ENCODE assay signal across 29 mouse cellular contexts in genomic region chr1:135379048-135379447, GRCm38 (mm10). TPM values are rescaled to one million over a fixed set of nuclear protein-coding genes. Genes with fewer than 3 reads are reported as not detected.
DNase-seq lines count a peak whose midpoint lies in the region; ATAC-seq and TF ChIP-seq lines count a peak whose summit lies in the region.
"Had no signal": no experiment of that assay in that cellular context is flagged by ENCODE, and none has a peak within 500 bp of the region (broad histone marks: within the 10 kb centered on the region; RNA-seq: fewer than 3 reads in every experiment).

No protein-coding gene starts in this region.

- H3K4me3 ChIP-seq in heart, embryonic 10.5 days, result no peak overlapping the region
- H3K4me3 ChIP-seq in heart, postnatal 0 days (ENCODE audit: low read depth, low read length), result no peak overlapping the region
- H3K4me3 ChIP-seq in olfactory bulb, adult 2 months (ENCODE audit: insufficient read depth, low read depth, low read length), result no peak overlapping the region
- H3K4me3 ChIP-seq: embryonic facial prominence, embryonic 10.5 days; embryonic facial prominence, embryonic 15.5 days; forebrain, embryonic 12.5 days; hindbrain, embryonic 12.5 days; intestine, embryonic 15.5 days; limb, embryonic 12.5 days; liver, embryonic 15.5 days; neural tube, embryonic 15.5 days had no signal

- peaks cover 23% of the 10 kb centered on the region for H3K36me3 ChIP-seq in heart, embryonic 10.5 days
- peaks cover 20% of the 10 kb centered on the region for H3K36me3 ChIP-seq in heart, postnatal 0 days (replicated peaks; ENCODE audit: control insufficient read depth, insufficient read depth, low read length)

- H3K9me3 ChIP-seq in heart, embryonic 10.5 days, result no peaks in the 10 kb centered on the region
- H3K9me3 ChIP-seq in heart, postnatal 0 days (replicated peaks; ENCODE audit: control insufficient read depth, low read length), result no peaks in the 10 kb centered on the region
- H3K9me3 ChIP-seq: embryonic facial prominence, embryonic 10.5 days; embryonic facial prominence, embryonic 15.5 days; forebrain, embryonic 12.5 days; hindbrain, embryonic 12.5 days; intestine, embryonic 15.5 days; limb, embryonic 12.5 days; liver, embryonic 15.5 days; neural tube, embryonic 15.5 days had no signal

- WGBS in heart, embryonic 10.5 days, result 43% methylated on average over 2 of the region's 2 CpGs
- WGBS in heart, postnatal 0 days, result 27% methylated on average over 2 of the region's 2 CpGs
- WGBS in olfactory bulb, adult 2 months, result 72% methylated on average over 2 of the region's 2 CpGs

- peaks cover 41% of the 10 kb centered on the region for H3K4me1 ChIP-seq in heart, embryonic 10.5 days
- H3K4me1 ChIP-seq in heart, postnatal 0 days (ENCODE audit: control insufficient read depth, insufficient read depth), result peaks cover 33% of the 10 kb centered on the region
- H3K4me1 ChIP-seq in olfactory bulb, adult 2 months (ENCODE audit: control insufficient read depth, insufficient read depth, low read length), result peaks cover 36% of the 10 kb centered on the region

- no peak for ATAC-seq in heart, postnatal 0 days (ENCODE audit: insufficient read depth, low read depth)
- ATAC-seq: activated CD4-positive, CD25-positive, alpha-beta regulatory T cell, adult 4 months; hindbrain, postnatal 0 days; intestine, embryonic 15.5 days had no signal

- no peak for DNase-seq in heart, embryonic 10.5 days (ENCODE audit: low spot score)
- no peak for DNase-seq in heart, adult 18-20 months
- DNase-seq in heart, postnatal 0 days (ENCODE audit: low spot score), result no peak
- DNase-seq in heart, adult 8-10 months (ENCODE audit: low spot score), result no peak
- DNase-seq in A20 (ENCODE audit: low read depth, low spot score), result peak; percentile 17
- DNase-seq in left cerebral cortex, adult 9 months (ENCODE audit: low spot score in 2 of 2), result no peak
- DNase-seq: adrenal gland, adult 8-10 months; kidney, adult 2 months; kidney, postnatal 36 days; layer of hippocampus, postnatal 36 days; lung, embryonic 14.5 days; lung, postnatal 14 days; midbrain, embryonic 14.5 days; spleen, adult 18-20 months; thymus, adult 2 months; thymus, postnatal 4 days had no signal

- no peak overlapping the region for H3K4me2 ChIP-seq in heart, postnatal 0 days (ENCODE audit: low read depth, low read length)
- H3K4me2 ChIP-seq: embryonic facial prominence, embryonic 15.5 days; forebrain, embryonic 12.5 days; hindbrain, embryonic 12.5 days; intestine, embryonic 15.5 days; limb, embryonic 12.5 days; liver, embryonic 15.5 days; lung, embryonic 14.5 days; neural tube, embryonic 15.5 days had no signal

- no peak for TF ChIP-seq POLR2A in olfactory bulb, adult 2 months (IDR thresholded peaks at IDR 0.05; ENCODE audit: insufficient read depth, low read depth, low read length)

- TF ChIP-seq EP300 in heart, postnatal 0 days (IDR thresholded peaks at IDR 0.05; ENCODE audit: low read depth), result no peak

- no peak overlapping the region for H3K9ac ChIP-seq in heart, postnatal 0 days (replicated peaks; ENCODE audit: low read depth, low read length)
- H3K9ac ChIP-seq: embryonic facial prominence, embryonic 15.5 days; forebrain, embryonic 12.5 days; hindbrain, embryonic 12.5 days; intestine, embryonic 15.5 days; limb, embryonic 12.5 days; liver, embryonic 15.5 days; lung, embryonic 14.5 days; neural tube, embryonic 15.5 days had no signal

- H3K27me3 ChIP-seq in heart, embryonic 10.5 days (ENCODE audit: insufficient read depth, poor library complexity, severe bottlenecking), result no peaks in the 10 kb centered on the region
- no peaks in the 10 kb centered on the region for H3K27me3 ChIP-seq in heart, postnatal 0 days (ENCODE audit: control insufficient read depth, insufficient read depth, low read length)
- H3K27me3 ChIP-seq: CH12.LX; embryonic facial prominence, embryonic 15.5 days; forebrain, embryonic 12.5 days; hindbrain, embryonic 12.5 days; intestine, embryonic 15.5 days; limb, embryonic 12.5 days; neural tube, embryonic 15.5 days had no signal

- peak overlapping the region; percentile 59; the same call in 1 of the 2 replicates for H3K27ac ChIP-seq in heart, embryonic 10.5 days
- H3K27ac ChIP-seq in heart, postnatal 0 days (ENCODE audit: low read depth), result peak overlapping the region; percentile 78
- peak overlapping the region; percentile 15 for H3K27ac ChIP-seq in olfactory bulb, adult 2 months (ENCODE audit: insufficient read depth, low read depth, low read length)
- H3K27ac ChIP-seq: embryonic facial prominence, embryonic 10.5 days; embryonic facial prominence, embryonic 15.5 days; forebrain, embryonic 12.5 days; hindbrain, embryonic 12.5 days; hindbrain, postnatal 0 days; intestine, embryonic 15.5 days; limb, embryonic 12.5 days; liver, embryonic 15.5 days; neural tube, embryonic 15.5 days had no signal

- no peak for TF ChIP-seq CTCF in heart, postnatal 0 days (IDR thresholded peaks at IDR 0.05; ENCODE audit: low read depth)
- TF ChIP-seq CTCF in olfactory bulb, adult 2 months (IDR thresholded peaks at IDR 0.05; ENCODE audit: insufficient read depth, low read depth, low read length), result no peak

RNA-seq across cellular contexts. Expression of gene Shisa4, which starts 4.0 kb away (rescaled TPM):
- polyA plus RNA-seq in heart, embryonic 10.5 days (2016; fragmentation: Nextera tagmentation; extraction: Ambion mirVana), result 33.1 and 39.6 TPM in 2 replicates
- total RNA-seq in heart, adult 18-20 months (2021), result 1 to 10 TPM; 2.5 to 3.0 TPM
- 13.8 and 30.7 TPM in 2 replicates for total RNA-seq in heart, postnatal 0 days (2014; rRNA removed; ENCODE audit: low replicate concordance)
- 21.0 and 26.0 TPM in 2 replicates for polyA plus RNA-seq in heart, postnatal 0 days (2015; fragmentation: Nextera tagmentation; extraction: Ambion mirVana)
- 1 to 10 TPM; 2.3 to 3.5 (median 2.8) TPM for total RNA-seq in heart, adult 8-10 months (2022)
- not detected in 2 replicates for polyA plus RNA-seq in olfactory bulb, adult 2 months (2012; ENCODE audit: insufficient read depth, insufficient read length, low replicate concordance, missing spikeins)
- total RNA-seq: monocyte, adult 5-6 weeks had no signal
- polyA plus RNA-seq: activated CD4-positive, CD25-positive, alpha-beta regulatory T cell, adult 4 months had no signal

RNA-seq across cellular contexts. Expression of gene Ipo9, which starts 51.3 kb away (rescaled TPM):
- 118 and 134 TPM in 2 replicates for polyA plus RNA-seq in heart, embryonic 10.5 days (2016; fragmentation: Nextera tagmentation; extraction: Ambion mirVana)
- 10 to 100 TPM; 30.0 to 34.9 TPM for total RNA-seq in heart, adult 18-20 months (2021)
- total RNA-seq in heart, postnatal 0 days (2014; rRNA removed; ENCODE audit: low replicate concordance), result 41.0 and 67.8 TPM in 2 replicates
- 27.7 and 32.3 TPM in 2 replicates for polyA plus RNA-seq in heart, postnatal 0 days (2015; fragmentation: Nextera tagmentation; extraction: Ambion mirVana)
- 10 to 100 TPM; 27.1 to 34.0 (median 30.1) TPM for total RNA-seq in heart, adult 8-10 months (2022)
- not detected in 2 replicates for polyA plus RNA-seq in olfactory bulb, adult 2 months (2012; ENCODE audit: insufficient read depth, insufficient read length, low replicate concordance, missing spikeins)

RNA-seq across cellular contexts. Expression of gene Lmod1, which starts 54.4 kb away (rescaled TPM):
- 3.6 and 5.2 TPM in 2 replicates for polyA plus RNA-seq in heart, embryonic 10.5 days (2016; fragmentation: Nextera tagmentation; extraction: Ambion mirVana)
- total RNA-seq in heart, adult 18-20 months (2021), result 1 to 10 TPM; 3.1 to 3.4 TPM
- 1.1 and 7.5 TPM in 2 replicates for total RNA-seq in heart, postnatal 0 days (2014; rRNA removed; ENCODE audit: low replicate concordance)
- 1.3 TPM in 2 replicates for polyA plus RNA-seq in heart, postnatal 0 days (2015; fragmentation: Nextera tagmentation; extraction: Ambion mirVana)
- 1 to 10 TPM; 1.9 to 3.0 (median 2.5) TPM for total RNA-seq in heart, adult 8-10 months (2022)
- polyA plus RNA-seq in olfactory bulb, adult 2 months (2012; ENCODE audit: insufficient read depth, insufficient read length, low replicate concordance, missing spikeins), result not detected in 2 replicates
- total RNA-seq: CH12.LX; hindbrain, postnatal 0 days; monocyte, adult 5-6 weeks had no signal
- polyA plus RNA-seq: activated CD4-positive, CD25-positive, alpha-beta regulatory T cell, adult 4 months had no signal

Comparison
In these comparisons a context has a peak if more than half of its experiments do, and no peak if none do; other contexts are left out.
1. H3K27ac ChIP-seq: peak in every context shown above with its lines; median percentile 78 in heart, postnatal 0 days; 59 in heart, embryonic 10.5 days; 15 in olfactory bulb, adult 2 months.